Mouse (Mus musculus) intestine, postnatal 0 days (tissue): ENCODE measurements around the gene Efcab12. TPM values are rescaled to one million over a fixed set of nuclear protein-coding genes. Genes with fewer than 3 reads are reported as not detected.
"Not testable (repeated sequence)": the region's sequence is repeated elsewhere in the genome, so short reads cannot be mapped to it uniquely, and the experiment has no call there.

ENCODE experiments used
- ATAC-seq: fragments of 200-750 bp; cut with Nextera tagmentation; 2 replicates; pipeline ENCODE4 v1.8.0; 2017; ENCODE audit warnings: mild to moderate bottlenecking, moderate TSS enrichment, moderate library complexity
- H3K27ac ChIP-seq: fragments of 300-500 bp; sonication (generic); 2 replicates; pipeline ENCODE4 v1.5.1; 2014; ENCODE audit warnings: mild to moderate bottlenecking, low read depth, low read length, moderate library complexity
- H3K27me3 ChIP-seq: fragments of 300-500 bp; sonication (generic); replicated peaks from 2 replicates; pipeline ENCODE4 v1.6.1; 2014; ENCODE audit warnings: low read length, mixed read lengths; ENCODE audit not compliant: control insufficient read depth, insufficient read depth
- H3K36me3 ChIP-seq: fragments of 300-500 bp; sonication (generic); 2 replicates; pipeline ENCODE4 v1.6.1; 2014; ENCODE audit warnings: mild to moderate bottlenecking, moderate library complexity; ENCODE audit not compliant: control insufficient read depth, insufficient read depth
- H3K4me1 ChIP-seq: fragments of 300-500 bp; sonication (generic); replicated peaks from 2 replicates; pipeline ENCODE4 v1.6.1; 2014; ENCODE audit warnings: antibody characterized with exemption, low read length, mixed read lengths; ENCODE audit not compliant: control insufficient read depth, insufficient read depth
- H3K4me2 ChIP-seq: fragments of 300-500 bp; sonication (generic); replicated peaks from 2 replicates; pipeline ENCODE4 v1.6.1; 2014; ENCODE audit warnings: low read depth, mild to moderate bottlenecking, moderate library complexity
- H3K4me3 ChIP-seq: fragments of 300-500 bp; sonication (generic); 2 replicates; pipeline ENCODE4 v1.5.1; 2014; ENCODE audit warnings: low read depth, low read length
- H3K9ac ChIP-seq: fragments of 300-500 bp; sonication (generic); 2 replicates; pipeline ENCODE4 v1.6.1; 2014; ENCODE audit warnings: mild to moderate bottlenecking, low read depth, low read length
- H3K9me3 ChIP-seq: fragments of 300-500 bp; sonication (generic); 2 replicates; pipeline ENCODE4 v1.6.1; 2016; ENCODE audit warnings: mixed run types; ENCODE audit not compliant: control insufficient read depth
- CTCF ChIP-seq: sonication (generic); IDR thresholded peaks from 2 replicates; pipeline ENCODE4 v1.5.1; 2016; ENCODE audit warnings: low read depth, mild to moderate bottlenecking, control low read depth, antibody characterized with exemption, moderate library complexity
- WGBS: fragments of 180-500 bp; shearing (Covaris S2); extraction: QIAGEN DNeasy Blood & Tissue Kit; methylation state at CpG from one replicate; pipeline ENCODE4 v1.1.7; 2014; 5-methylcytosine and 5-hydroxymethylcytosine counted together
- polyA plus RNA-seq: library from polyadenylated mRNA; unstranded; fragments of >200 nt; fragmentation: Nextera tagmentation; extraction: Ambion mirVana; gene quantifications from 2 replicates; pipeline ENCODE4 v1.2.1, GENCODE M21; 2015

Efcab12 gene
- polyA plus RNA-seq, 1 experiment from 2014 or later, result 0.05 TPM

DNA sequence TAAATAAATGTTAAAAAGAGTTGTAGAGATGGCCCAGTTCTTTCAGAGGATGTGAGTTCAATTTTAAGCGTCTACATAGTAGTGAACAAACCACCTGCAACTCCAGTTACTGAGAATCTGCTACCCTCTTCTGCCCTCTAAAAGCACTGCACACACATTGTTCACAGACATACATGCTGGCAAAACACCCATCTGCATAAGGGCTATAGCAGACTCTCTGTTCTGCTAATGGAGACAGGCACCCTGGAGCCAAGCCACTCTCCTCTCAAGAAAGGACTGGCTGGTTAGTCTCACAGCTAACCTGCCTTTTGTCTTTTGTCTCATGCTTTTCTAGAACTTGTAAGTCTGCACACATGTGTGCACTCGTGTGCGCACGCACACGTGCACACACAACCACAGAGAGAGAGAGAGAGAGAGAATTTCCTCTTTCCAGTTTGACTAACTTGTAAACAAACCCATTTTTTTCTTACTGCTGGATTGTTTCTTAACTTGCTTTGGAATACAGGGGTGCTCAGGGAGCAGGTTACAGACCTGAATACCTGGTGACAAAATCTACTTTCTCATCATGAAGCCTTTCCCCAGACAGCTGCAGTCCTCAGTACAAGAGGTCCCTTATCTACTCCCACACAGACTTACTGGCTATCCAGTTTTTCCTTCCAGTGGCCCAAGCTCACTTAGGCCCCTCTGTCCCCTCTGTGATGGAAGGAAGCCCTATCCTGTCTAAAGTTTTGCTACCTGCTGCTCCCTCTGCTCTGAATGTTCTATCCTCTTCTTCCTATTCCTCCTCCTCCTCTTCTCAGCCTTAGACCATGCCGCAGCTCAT is 7.2 kb downstream of the Efcab12 start:
- Histone ChIP-seq H3K9me3 (no peaks in the 10 kb centered on the region), H3K4me2 (no peak overlapping the region), H3K27ac (no peak overlapping the region), H3K4me1 (no peaks in the 10 kb centered on the region), H3K4me3 (no peak overlapping the region), H3K36me3 (no peaks in the 10 kb centered on the region), H3K27me3 (no peaks in the 10 kb centered on the region), H3K9ac (no peak overlapping the region)
- WGBS, result 87% methylated on average over 6 of the region's 6 CpGs
- no peak for TF ChIP-seq CTCF
- no peak for ATAC-seq

DNA sequence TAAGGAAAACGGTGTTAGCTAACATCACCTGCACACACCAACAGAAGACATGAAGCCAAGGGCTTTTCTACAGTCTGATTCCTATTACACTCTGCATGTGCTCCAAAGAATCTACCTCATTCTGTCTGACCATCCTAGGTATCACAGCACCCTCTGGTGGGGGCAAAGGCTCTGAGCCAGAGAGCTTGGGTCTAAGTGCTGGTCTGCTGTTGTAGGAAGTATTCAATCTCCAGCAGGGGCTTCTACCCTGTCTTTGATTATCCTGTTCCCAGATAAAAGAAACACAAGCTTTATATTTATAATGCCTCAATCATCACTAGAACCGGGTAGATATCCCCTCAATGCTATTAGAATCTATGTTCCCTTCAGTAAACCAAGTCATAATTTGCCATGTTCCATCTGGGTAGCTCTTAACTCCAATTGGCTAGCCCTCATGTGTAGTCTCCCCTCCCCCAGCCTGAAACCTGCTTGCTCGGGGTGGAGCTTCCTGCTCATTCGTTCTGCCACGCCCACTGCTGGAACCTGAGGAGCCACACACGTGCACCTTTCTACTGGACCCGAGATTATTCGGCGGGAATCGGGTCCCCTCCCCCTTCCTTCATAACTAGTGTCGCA is 14.3 kb downstream of the Efcab12 start:
- peak; percentile 80 for TF ChIP-seq CTCF
- not testable (repeated sequence) for H3K36me3 ChIP-seq, H3K27me3 ChIP-seq, H3K4me3 ChIP-seq, H3K9me3 ChIP-seq, H3K27ac ChIP-seq, H3K9ac ChIP-seq, H3K4me1 ChIP-seq
- peak overlapping the region; percentile 50 for H3K4me2 ChIP-seq
- WGBS, result 4% methylated on average over 4 of the region's 11 CpGs
- ATAC-seq, result peak; percentile 96

DNA sequence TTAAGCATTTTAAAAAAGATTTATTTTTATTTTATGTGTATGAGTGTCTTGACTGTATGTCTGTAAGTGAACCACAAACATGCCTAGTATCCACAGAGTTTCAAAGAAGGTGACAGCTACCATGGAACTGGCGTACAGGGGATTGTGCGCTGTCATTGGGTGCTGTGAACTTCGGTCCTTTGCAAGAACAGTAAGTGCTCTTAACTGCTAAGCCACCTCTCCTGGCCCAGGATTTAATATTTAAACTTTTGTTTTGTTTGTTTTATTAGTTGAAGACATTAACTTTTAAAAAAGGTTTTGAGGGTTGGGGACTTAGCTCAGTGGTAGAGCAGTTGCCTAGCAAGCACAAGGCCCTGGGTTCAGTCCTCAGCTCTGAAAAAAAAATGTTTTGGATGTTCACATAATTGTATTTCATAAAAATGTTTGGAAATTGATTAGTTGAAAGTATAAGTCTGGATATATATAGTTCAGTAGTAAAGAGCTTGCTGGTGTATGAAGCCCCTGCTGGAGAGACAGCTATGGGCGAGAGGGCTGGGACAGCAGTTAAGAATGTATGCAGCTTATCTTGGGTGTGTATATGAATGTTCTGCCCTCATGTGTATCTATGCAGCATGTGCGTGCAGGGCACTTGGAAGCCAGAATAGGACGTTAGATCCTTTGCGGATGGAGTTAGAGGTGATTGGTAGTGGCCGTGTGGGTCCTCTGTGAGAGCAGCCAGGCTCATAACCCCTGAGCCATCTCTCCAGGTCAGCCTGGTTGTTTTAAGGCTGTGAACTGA is 16.8 kb downstream of the Efcab12 start:
- H3K9ac ChIP-seq, result no peak overlapping the region
- no peak overlapping the region for H3K27ac ChIP-seq
- no peak for ATAC-seq
- no peak overlapping the region for H3K4me2 ChIP-seq
- no peak overlapping the region for H3K4me3 ChIP-seq
- H3K9me3 ChIP-seq, result no peaks in the 10 kb centered on the region
- no peaks in the 10 kb centered on the region for H3K36me3 ChIP-seq
- no peak for TF ChIP-seq CTCF
- H3K4me1 ChIP-seq, result no peaks in the 10 kb centered on the region
- WGBS, result 77% methylated on average over 8 of the region's 8 CpGs
- H3K27me3 ChIP-seq, result no peaks in the 10 kb centered on the region

DNA sequence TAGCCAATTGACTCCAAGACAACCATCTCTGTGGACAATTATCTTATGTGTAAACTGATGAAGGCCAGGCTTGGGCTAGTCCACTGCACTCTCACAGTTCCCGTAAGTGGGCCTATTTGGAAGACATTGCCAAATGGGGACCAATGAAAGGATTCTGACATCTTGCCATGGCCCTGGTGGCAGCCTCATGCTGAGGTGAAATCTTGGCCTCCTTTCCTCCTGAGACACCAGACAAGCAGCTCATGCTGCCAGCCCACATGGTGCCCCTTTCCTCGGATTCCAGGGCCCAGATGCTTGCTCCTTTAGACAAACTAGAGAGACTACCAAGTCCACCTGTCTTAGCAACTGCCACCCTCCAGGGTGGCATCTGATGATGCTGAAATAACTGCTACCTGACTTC is 20.1 kb downstream of the Efcab12 start:
- no peaks in the 10 kb centered on the region for H3K4me1 ChIP-seq
- no peak for ATAC-seq
- H3K4me3 ChIP-seq, result no peak overlapping the region
- H3K9me3 ChIP-seq, result no peaks in the 10 kb centered on the region
- no peak overlapping the region for H3K4me2 ChIP-seq
- TF ChIP-seq CTCF, result no peak
- H3K36me3 ChIP-seq, result no peaks in the 10 kb centered on the region
- no peaks in the 10 kb centered on the region for H3K27me3 ChIP-seq
- H3K9ac ChIP-seq, result no peak overlapping the region
- no peak overlapping the region for H3K27ac ChIP-seq
- 81% methylated on average over 2 of the region's 2 CpGs for WGBS

DNA sequence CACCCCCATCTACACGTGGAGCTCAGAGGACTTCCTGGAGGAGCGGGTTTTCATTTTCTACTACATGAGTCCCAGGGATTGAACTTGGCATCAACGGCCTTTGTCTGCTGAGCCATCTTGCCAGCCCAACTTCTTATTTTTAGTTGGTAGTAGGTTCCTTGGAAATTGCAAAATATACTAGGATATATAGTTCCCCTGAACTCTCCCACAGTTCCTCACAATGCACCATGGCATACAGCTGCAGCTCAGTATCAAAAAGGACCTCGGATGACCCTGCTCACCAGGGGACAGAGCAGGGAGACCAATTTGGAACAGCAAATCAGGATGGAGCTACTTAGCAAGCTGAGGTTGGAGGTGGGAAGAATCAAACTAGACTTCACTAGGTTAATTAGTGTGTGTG is 23.2 kb downstream of the Efcab12 start:
- no peak for TF ChIP-seq CTCF
- no peak overlapping the region for H3K27ac ChIP-seq
- H3K36me3 ChIP-seq, result no peaks in the 10 kb centered on the region
- no peaks in the 10 kb centered on the region for H3K9me3 ChIP-seq
- H3K4me3 ChIP-seq, result no peak overlapping the region
- 70% methylated on average over 4 of the region's 4 CpGs for WGBS
- no peaks in the 10 kb centered on the region for H3K4me1 ChIP-seq
- no peaks in the 10 kb centered on the region for H3K27me3 ChIP-seq
- H3K4me2 ChIP-seq, result no peak overlapping the region
- no peak for ATAC-seq
- H3K9ac ChIP-seq, result no peak overlapping the region

DNA sequence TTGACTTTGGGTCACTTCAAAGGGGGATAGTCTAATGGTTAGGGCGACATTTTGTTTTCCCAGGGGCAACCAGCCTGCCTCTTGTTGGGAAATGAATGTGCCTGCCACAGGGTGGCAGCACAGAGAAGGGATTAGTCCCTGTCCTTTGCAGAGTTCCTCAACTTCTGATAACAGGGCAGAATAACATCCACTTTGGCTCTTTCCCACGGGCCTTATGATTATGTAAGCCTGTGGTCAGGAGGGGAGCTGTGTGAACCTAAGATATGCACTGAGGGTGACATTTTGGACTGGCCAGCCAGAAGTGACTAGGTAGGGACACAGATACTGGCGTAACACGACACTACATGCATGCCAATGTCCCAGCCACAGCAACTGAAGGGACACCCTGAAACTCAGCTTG is 24.1 kb downstream of the Efcab12 start:
- no peaks in the 10 kb centered on the region for H3K4me1 ChIP-seq
- H3K9me3 ChIP-seq, result no peaks in the 10 kb centered on the region
- TF ChIP-seq CTCF, result peak; percentile 83
- H3K36me3 ChIP-seq, result no peaks in the 10 kb centered on the region
- no peaks in the 10 kb centered on the region for H3K27me3 ChIP-seq
- H3K4me2 ChIP-seq, result no peak overlapping the region
- 37% methylated on average over 4 of the region's 4 CpGs for WGBS
- no peak overlapping the region for H3K9ac ChIP-seq
- no peak overlapping the region for H3K27ac ChIP-seq
- no peak overlapping the region for H3K4me3 ChIP-seq
- peak; percentile 35; the same call in 1 of the 2 replicates for ATAC-seq
